Mouse (Mus musculus) E14TG2a.4 (cell line): ENCODE measurements around the gene Mid2.

ENCODE experiments used
- CTCF ChIP-seq: conservative IDR thresholded peaks from 2 replicates; pipeline ENCODE4 v1.5.1; 2014; ENCODE audit warnings: low read length
- NANOG ChIP-seq: IDR thresholded peaks from 2 replicates; pipeline ENCODE4 v1.6.1; 2014; ENCODE audit warnings: borderline replicate concordance, low read length, mixed read lengths

DNA sequence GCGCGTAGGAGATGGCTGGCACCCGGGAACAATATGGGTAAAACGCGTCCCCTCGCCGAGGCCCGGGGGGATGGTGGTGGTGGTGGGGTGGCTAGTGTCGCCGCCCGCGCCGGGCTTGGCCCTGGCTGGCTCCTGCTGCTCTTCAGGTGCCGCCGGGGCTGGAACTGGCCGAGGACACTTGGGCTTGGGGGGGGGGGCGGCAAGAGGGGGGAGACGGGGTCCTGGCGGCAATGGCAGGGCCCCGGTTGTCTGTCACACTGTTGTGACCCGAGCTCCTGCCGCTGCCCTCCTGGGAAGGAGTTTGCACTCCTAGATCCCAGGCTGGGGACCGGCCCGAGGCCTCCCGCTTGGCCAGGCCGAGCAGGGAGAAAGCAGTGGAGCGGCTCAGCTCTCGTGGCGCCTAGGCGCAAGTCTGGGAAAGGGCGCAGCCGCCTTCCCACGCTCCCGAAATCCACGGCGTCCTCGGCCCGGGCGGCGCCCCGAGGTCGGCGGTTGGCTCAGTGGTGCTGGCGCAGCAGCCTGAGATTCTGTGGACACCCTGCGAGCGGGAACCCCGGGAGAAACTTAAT, 927 bp downstream of the Mid2 start:
- TF ChIP-seq CTCF (no peak), NANOG (no peak)
